Mouse (Mus musculus): ENCODE data around the gene Thbs3. TPM values are rescaled to one million over a fixed set of nuclear protein-coding genes. Genes with fewer than 3 reads are reported as not detected.
A peak's percentile ranks its signal among the peaks of the same experiment; 100 is the strongest.

Thbs3 gene
- total RNA-seq, 2 experiments from 2014 or later = 6.4 to 10.2 TPM

DNA sequence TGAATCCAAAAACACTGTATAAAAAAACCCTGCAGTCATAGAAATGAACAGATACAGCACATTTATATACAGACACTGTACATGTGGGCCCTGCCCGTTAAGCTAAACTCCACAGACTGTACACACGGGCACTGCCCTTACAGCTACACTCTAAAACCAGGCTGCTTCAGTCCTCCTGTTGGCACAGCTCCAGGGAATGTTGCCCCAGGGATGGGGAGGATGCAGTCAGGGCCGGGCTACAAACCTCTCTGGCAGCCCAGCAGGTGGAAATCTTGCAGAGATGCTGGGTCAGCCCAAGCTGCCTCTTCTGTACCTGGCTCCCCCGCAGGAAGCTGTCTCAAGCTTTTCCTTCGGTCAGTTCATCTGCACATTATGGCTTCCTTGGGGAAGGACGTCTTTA is 56.8 kb downstream of the Thbs3 start:
- DNase-seq = peak; percentile 47
- H3K4me3 ChIP-seq = peak overlapping the region; percentile 11; the same call in 1 of the 2 replicates
- peak overlapping the region; percentile 1; the same call in 1 of the 2 replicates for H3K27ac ChIP-seq
- TF ChIP-seq CTCF (IDR thresholded peaks at IDR 0.05) = no peak
- intact Hi-C loops (cut with DNase I) = no loop called here

DNA sequence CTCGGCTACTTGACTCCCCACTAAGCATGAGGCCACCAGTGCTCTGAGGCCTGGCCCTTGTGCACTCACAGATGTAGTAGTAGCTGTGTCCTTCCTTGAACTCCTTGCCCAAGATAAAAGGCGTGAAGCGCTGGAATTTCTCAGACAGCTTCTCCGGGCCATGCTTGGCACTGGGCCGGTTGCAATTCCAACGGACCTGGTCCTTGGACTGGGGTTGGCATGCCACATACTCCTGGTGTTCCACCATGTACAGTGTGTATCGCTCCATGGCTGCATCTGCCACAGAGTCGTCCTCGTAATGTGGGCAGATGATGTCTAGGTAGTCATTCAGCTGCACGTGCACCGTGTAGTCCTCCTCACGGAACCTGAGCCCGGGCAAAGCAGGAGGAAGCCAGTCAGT is 61.1 kb downstream of the Thbs3 start:
- Histone ChIP-seq H3K27ac (peak overlapping the region; percentile 96), H3K4me3 (peak overlapping the region; percentile 85)
- no peak for TF ChIP-seq CTCF (IDR thresholded peaks at IDR 0.05)
- intact Hi-C loops (cut with DNase I) = no loop called here
- no peak for DNase-seq

Small RNA genes within 50 kb of the gene (microRNA-seq; reads per million reads assigned to microRNA genes)
- 13.0 reads per million, percentile 11 among the genes with 10 or more reads in this experiment for gene Mir92b

Other genes with a start within 250 kb of the Thbs3 start
- gene Rusc1, start 121.9 kb upstream of the Thbs3 start, total RNA-seq (2021) = 10 to 100 TPM; 16.8 to 20.5 TPM
- not detected for gene Gm43738, start 114.1 kb upstream of the Thbs3 start, total RNA-seq (2021)
- gene Fdps, start 113.2 kb upstream of the Thbs3 start, total RNA-seq (2021) = 10 to 100 TPM; 24.8 to 28.8 TPM
- gene Pklr, start 79.0 kb upstream of the Thbs3 start, total RNA-seq (2021) = not detected
- under 1 TPM; 0.31 to 0.43 TPM for gene Hcn3, start 55.0 kb upstream of the Thbs3 start, total RNA-seq (2021)
- 10 to 100 TPM; 16.0 to 21.4 TPM for gene Clk2, start 50.4 kb upstream of the Thbs3 start, total RNA-seq (2021)
- 10 to 100 TPM; 37.7 to 39.0 TPM for gene Scamp3, start 37.7 kb upstream of the Thbs3 start, total RNA-seq (2021)
- gene Fam189b, start 32.0 kb upstream of the Thbs3 start, total RNA-seq (2021) = 10 to 100 TPM; 15.8 to 17.2 TPM
- 10 to 100 TPM; 17.4 to 19.7 TPM for gene Gba, start 12.3 kb upstream of the Thbs3 start, total RNA-seq (2021)
- 10 to 100 TPM; 40.7 to 51.4 TPM for gene Mtx1, start 11.9 kb downstream of the Thbs3 start, total RNA-seq (2021)
- under 1 TPM; 0.13 to 0.22 TPM for gene Muc1, start 13.9 kb downstream of the Thbs3 start, total RNA-seq (2021)
- 10 to 100 TPM; 62.9 to 79.7 TPM for gene Krtcap2, start 30.8 kb downstream of the Thbs3 start, total RNA-seq (2021)
- under 1 TPM; 0.18 to 0.50 TPM for gene Trim46, start 31.1 kb downstream of the Thbs3 start, total RNA-seq (2021)
- gene Dpm3, start 44.2 kb downstream of the Thbs3 start, total RNA-seq (2021) = 10 to 100 TPM; 16.4 to 26.9 TPM
- gene Slc50a1, start 55.4 kb downstream of the Thbs3 start, total RNA-seq (2021) = 1 to 10 TPM; 8.9 to 9.7 TPM
- gene Efna1, start 66.0 kb downstream of the Thbs3 start, total RNA-seq (2021) = 10 to 100 TPM in 1 of 2 experiments, 1 to 10 TPM in 1; 7.9 to 13.1 TPM
- not detected for gene Efna3, start 107.8 kb downstream of the Thbs3 start, total RNA-seq (2021)
- under 1 TPM; 0.15 to 0.20 TPM for gene Efna4, start 122.8 kb downstream of the Thbs3 start, total RNA-seq (2021)
- gene Adam15, start 134.8 kb downstream of the Thbs3 start, total RNA-seq (2021) = 10 to 100 TPM; 21.7 to 30.5 TPM
- gene Dcst2, start 146.8 kb downstream of the Thbs3 start, total RNA-seq (2021) = not detected
- not detected for gene Dcst1, start 150.1 kb downstream of the Thbs3 start, total RNA-seq (2021)
- gene Zbtb7b, start 179.6 kb downstream of the Thbs3 start, total RNA-seq (2021) = 10 to 100 TPM; 22.8 to 33.3 TPM
- gene Lenep, start 187.6 kb downstream of the Thbs3 start, total RNA-seq (2021) = 1 to 10 TPM in 1 of 2 experiments, under 1 TPM in 1; 0.41 to 2.1 TPM
- gene Flad1, start 196.7 kb downstream of the Thbs3 start, total RNA-seq (2021) = 10 to 100 TPM; 40.8 to 56.4 TPM
- 1 to 10 TPM; 1.8 to 2.5 TPM for gene Cks1b, start 203.2 kb downstream of the Thbs3 start, total RNA-seq (2021)
- 10 to 100 TPM; 15.0 to 17.2 TPM for gene Shc1, start 203.3 kb downstream of the Thbs3 start, total RNA-seq (2021)
- 10 to 100 TPM in 1 of 2 experiments, 1 to 10 TPM in 1; 9.5 to 10.1 TPM for gene Pygo2, start 215.0 kb downstream of the Thbs3 start, total RNA-seq (2021)
- 100 to 1,000 TPM; 202 to 227 TPM for gene Pbxip1, start 221.5 kb downstream of the Thbs3 start, total RNA-seq (2021)
- gene Pmvk, start 239.4 kb downstream of the Thbs3 start, total RNA-seq (2021) = 10 to 100 TPM in 1 of 2 experiments, 1 to 10 TPM in 1; 6.3 to 11.1 TPM

Data from gastrocnemius, adult 2 months (tissue).